Mouse (Mus musculus) limb, embryonic 11.5 days (tissue): Measurements from ENCODE around the gene Hsd3b5. TPM values are rescaled to one million over a fixed set of nuclear protein-coding genes. Genes with fewer than 3 reads are reported as not detected.
"Not testable (repeated sequence)": the region's sequence is repeated elsewhere in the genome, so short reads cannot be mapped to it uniquely, and the experiment has no call there.

Experiments used
- ATAC-seq: fragments of 200-750 bp; cut with Nextera tagmentation; 2 replicates; pipeline ENCODE4 v1.8.0; 2017; ENCODE audit warnings: low read depth; ENCODE audit not compliant: insufficient number of reproducible peaks, low FRiP score, low TSS enrichment
- DNase-seq: peaks from one replicate; pipeline ENCODE4 v3.0.0-alpha.2; 2015; ENCODE audit warnings: low spot score
- H3K27ac ChIP-seq: fragments of 300-500 bp; sonication (generic); replicated peaks from 2 replicates; pipeline ENCODE4 v1.5.1; 2014; ENCODE audit warnings: low read depth, mild to moderate bottlenecking, low read length
- H3K27me3 ChIP-seq: fragments of 300-500 bp; sonication (generic); 2 replicates; pipeline ENCODE4 v1.6.1; 2014; ENCODE audit warnings: mild to moderate bottlenecking, low read length, mixed read lengths; ENCODE audit not compliant: control insufficient read depth, insufficient read depth
- H3K36me3 ChIP-seq: fragments of 300-500 bp; sonication (generic); 2 replicates; pipeline ENCODE4 v1.6.1; 2014; ENCODE audit warnings: mild to moderate bottlenecking, low read length, moderate library complexity, mixed read lengths; ENCODE audit not compliant: control insufficient read depth, insufficient read depth
- H3K4me1 ChIP-seq: fragments of 300-500 bp; sonication (generic); 2 replicates; pipeline ENCODE4 v1.6.1; 2014; ENCODE audit warnings: low read length, mixed read lengths; ENCODE audit not compliant: control insufficient read depth, insufficient read depth
- H3K4me2 ChIP-seq: fragments of 300-500 bp; sonication (generic); 2 replicates; pipeline ENCODE4 v1.6.1; 2014; ENCODE audit warnings: low read depth, mild to moderate bottlenecking, moderate library complexity; ENCODE audit not compliant: severe bottlenecking
- H3K4me3 ChIP-seq: fragments of 300-500 bp; sonication (generic); 2 replicates; pipeline ENCODE4 v1.5.1; 2014; ENCODE audit warnings: low read depth, low read length
- H3K9ac ChIP-seq: fragments of 300-500 bp; sonication (generic); 2 replicates; pipeline ENCODE4 v1.6.1; 2014; ENCODE audit warnings: mild to moderate bottlenecking, low read length
- H3K9me3 ChIP-seq: fragments of 300-500 bp; sonication (generic); 2 replicates; pipeline ENCODE4 v1.6.1; 2016; ENCODE audit warnings: low read length; ENCODE audit not compliant: control insufficient read depth
- WGBS: fragments of 180-500 bp; shearing (Covaris S2); extraction: QIAGEN DNeasy Blood & Tissue Kit; methylation state at CpG from one replicate; pipeline ENCODE4 v1.1.7; 2014; 5-methylcytosine and 5-hydroxymethylcytosine counted together
- polyA plus RNA-seq: library from polyadenylated mRNA; unstranded; fragments of >200 nt; fragmentation: Nextera tagmentation; extraction: Ambion mirVana; gene quantifications from 2 replicates; pipeline ENCODE4 v1.2.1, GENCODE M21; 2014

Hsd3b5 gene
- polyA plus RNA-seq, 1 experiment from 2014 or later, result not detected

- H3K4me2 ChIP-seq, result no peak overlapping the region
- H3K27me3 ChIP-seq, result no peaks in the 10 kb centered on the region
- no peaks in the 10 kb centered on the region for H3K4me1 ChIP-seq
- H3K9me3 ChIP-seq, result no peaks in the 10 kb centered on the region
- ATAC-seq (no peak), DNase-seq (no peak)
- H3K27ac ChIP-seq, result no peak overlapping the region
- H3K9ac ChIP-seq, result no peak overlapping the region
- no peak overlapping the region for H3K4me3 ChIP-seq
- 78% methylated on average over 2 of the region's 2 CpGs for WGBS
- no peaks in the 10 kb centered on the region for H3K36me3 ChIP-seq
Measured at GRCm38 (mm10) chr3:98587721-98588120, 42.3 kb downstream of the Hsd3b5 start.

GRCm38 (mm10) chr3:98582622-98583021 is 47.4 kb downstream of the Hsd3b5 start:
- DNase-seq, ATAC-seq, H3K27me3 ChIP-seq, H3K4me2 ChIP-seq, H3K4me1 ChIP-seq, H3K4me3 ChIP-seq, H3K9ac ChIP-seq, H3K9me3 ChIP-seq, H3K36me3 ChIP-seq, H3K27ac ChIP-seq: not testable (repeated sequence)

DNA sequence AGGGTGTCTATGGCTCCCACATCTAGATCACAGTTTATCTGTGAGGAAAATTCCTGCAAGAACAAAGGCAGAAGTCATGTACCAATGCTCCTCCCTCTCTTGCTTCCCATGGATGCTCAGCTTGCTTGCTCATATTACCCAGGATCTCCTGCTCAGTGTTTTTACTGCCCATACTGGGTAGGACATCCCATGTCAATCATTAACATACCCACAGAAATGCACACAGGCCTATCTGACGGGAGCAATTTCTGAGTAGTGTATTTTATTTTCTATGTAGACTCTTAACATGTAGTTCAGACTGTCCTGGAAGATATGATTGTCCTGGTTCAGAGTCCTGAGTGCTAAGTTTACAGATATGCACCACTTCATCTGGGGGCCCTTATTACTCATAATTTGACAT is 47.9 kb downstream of the Hsd3b5 start:
- H3K27ac ChIP-seq, ATAC-seq: not testable (repeated sequence)
- WGBS, result no CpG with 5 or more reads among the region's 1 CpGs

GRCm38 (mm10) chr3:98581024-98581423 is 49.0 kb downstream of the Hsd3b5 start:
- H3K4me2 ChIP-seq, ATAC-seq, H3K27me3 ChIP-seq, H3K4me1 ChIP-seq, H3K9me3 ChIP-seq, DNase-seq, H3K27ac ChIP-seq, H3K9ac ChIP-seq, H3K36me3 ChIP-seq, H3K4me3 ChIP-seq: not testable (repeated sequence)
- no CpG with 5 or more reads among the region's 1 CpGs for WGBS

More for the DNA sequence above, 47.9 kb downstream of the Hsd3b5 start:
- not testable (repeated sequence) for H3K4me2 ChIP-seq, DNase-seq, H3K4me3 ChIP-seq, H3K9ac ChIP-seq, H3K4me1 ChIP-seq, H3K9me3 ChIP-seq, H3K36me3 ChIP-seq, H3K27me3 ChIP-seq

Other genes with a start within 250 kb of the Hsd3b5 start
- gene Zfp697, start 247.8 kb downstream of the Hsd3b5 start, polyA plus RNA-seq, result 10.4 and 11.0 TPM in 2 replicates
- not detected in 2 replicates for gene Gm4450, start 173.1 kb downstream of the Hsd3b5 start, polyA plus RNA-seq
- not detected in 2 replicates for gene Hsd3b4, start 119.7 kb downstream of the Hsd3b5 start, polyA plus RNA-seq
- gene Gm10681, start 41.4 kb downstream of the Hsd3b5 start, polyA plus RNA-seq, result not detected in 2 replicates
- 0.08 TPM in 1 of 2 replicates, not detected in the other for gene Hsd3b2, start 94.3 kb upstream of the Hsd3b5 start, polyA plus RNA-seq
- gene Hsd3b3, start 132.9 kb upstream of the Hsd3b5 start, polyA plus RNA-seq, result not detected in 2 replicates
- 12.6 and 15.3 TPM in 2 replicates for gene Hsd3b6, start 184.2 kb upstream of the Hsd3b5 start, polyA plus RNA-seq
- gene Hsd3b1, start 229.5 kb upstream of the Hsd3b5 start, polyA plus RNA-seq, result 0.14 and 0.17 TPM in 2 replicates